Mouse (Mus musculus) limb, embryonic 11.5 days (tissue): ENCODE measurements around the gene Slc39a11. TPM values are rescaled to one million over a fixed set of nuclear protein-coding genes. Genes with fewer than 3 reads are reported as not detected.

Experiments
- ATAC-seq: fragments of 200-750 bp; cut with Nextera tagmentation; 2 replicates; pipeline ENCODE4 v1.8.0; 2017; ENCODE audit warnings: low read depth; ENCODE audit not compliant: insufficient number of reproducible peaks, low FRiP score, low TSS enrichment
- DNase-seq: peaks from one replicate; pipeline ENCODE4 v3.0.0-alpha.2; 2015; ENCODE audit warnings: low spot score
- H3K27ac ChIP-seq: fragments of 300-500 bp; sonication (generic); replicated peaks from 2 replicates; pipeline ENCODE4 v1.5.1; 2014; ENCODE audit warnings: low read depth, mild to moderate bottlenecking, low read length
- H3K27me3 ChIP-seq: fragments of 300-500 bp; sonication (generic); 2 replicates; pipeline ENCODE4 v1.6.1; 2014; ENCODE audit warnings: mild to moderate bottlenecking, low read length, mixed read lengths; ENCODE audit not compliant: control insufficient read depth, insufficient read depth
- H3K36me3 ChIP-seq: fragments of 300-500 bp; sonication (generic); 2 replicates; pipeline ENCODE4 v1.6.1; 2014; ENCODE audit warnings: mild to moderate bottlenecking, low read length, moderate library complexity, mixed read lengths; ENCODE audit not compliant: control insufficient read depth, insufficient read depth
- H3K4me1 ChIP-seq: fragments of 300-500 bp; sonication (generic); 2 replicates; pipeline ENCODE4 v1.6.1; 2014; ENCODE audit warnings: low read length, mixed read lengths; ENCODE audit not compliant: control insufficient read depth, insufficient read depth
- H3K4me2 ChIP-seq: fragments of 300-500 bp; sonication (generic); 2 replicates; pipeline ENCODE4 v1.6.1; 2014; ENCODE audit warnings: low read depth, mild to moderate bottlenecking, moderate library complexity; ENCODE audit not compliant: severe bottlenecking
- H3K4me3 ChIP-seq: fragments of 300-500 bp; sonication (generic); 2 replicates; pipeline ENCODE4 v1.5.1; 2014; ENCODE audit warnings: low read depth, low read length
- H3K9ac ChIP-seq: fragments of 300-500 bp; sonication (generic); 2 replicates; pipeline ENCODE4 v1.6.1; 2014; ENCODE audit warnings: mild to moderate bottlenecking, low read length
- H3K9me3 ChIP-seq: fragments of 300-500 bp; sonication (generic); 2 replicates; pipeline ENCODE4 v1.6.1; 2016; ENCODE audit warnings: low read length; ENCODE audit not compliant: control insufficient read depth
- WGBS: fragments of 180-500 bp; shearing (Covaris S2); extraction: QIAGEN DNeasy Blood & Tissue Kit; methylation state at CpG from one replicate; pipeline ENCODE4 v1.1.7; 2014; 5-methylcytosine and 5-hydroxymethylcytosine counted together
- polyA plus RNA-seq: library from polyadenylated mRNA; unstranded; fragments of >200 nt; fragmentation: Nextera tagmentation; extraction: Ambion mirVana; gene quantifications from 2 replicates; pipeline ENCODE4 v1.2.1, GENCODE M21; 2014

Slc39a11 gene
- 12.2 and 14.9 TPM in 2 replicates for polyA plus RNA-seq

DNA sequence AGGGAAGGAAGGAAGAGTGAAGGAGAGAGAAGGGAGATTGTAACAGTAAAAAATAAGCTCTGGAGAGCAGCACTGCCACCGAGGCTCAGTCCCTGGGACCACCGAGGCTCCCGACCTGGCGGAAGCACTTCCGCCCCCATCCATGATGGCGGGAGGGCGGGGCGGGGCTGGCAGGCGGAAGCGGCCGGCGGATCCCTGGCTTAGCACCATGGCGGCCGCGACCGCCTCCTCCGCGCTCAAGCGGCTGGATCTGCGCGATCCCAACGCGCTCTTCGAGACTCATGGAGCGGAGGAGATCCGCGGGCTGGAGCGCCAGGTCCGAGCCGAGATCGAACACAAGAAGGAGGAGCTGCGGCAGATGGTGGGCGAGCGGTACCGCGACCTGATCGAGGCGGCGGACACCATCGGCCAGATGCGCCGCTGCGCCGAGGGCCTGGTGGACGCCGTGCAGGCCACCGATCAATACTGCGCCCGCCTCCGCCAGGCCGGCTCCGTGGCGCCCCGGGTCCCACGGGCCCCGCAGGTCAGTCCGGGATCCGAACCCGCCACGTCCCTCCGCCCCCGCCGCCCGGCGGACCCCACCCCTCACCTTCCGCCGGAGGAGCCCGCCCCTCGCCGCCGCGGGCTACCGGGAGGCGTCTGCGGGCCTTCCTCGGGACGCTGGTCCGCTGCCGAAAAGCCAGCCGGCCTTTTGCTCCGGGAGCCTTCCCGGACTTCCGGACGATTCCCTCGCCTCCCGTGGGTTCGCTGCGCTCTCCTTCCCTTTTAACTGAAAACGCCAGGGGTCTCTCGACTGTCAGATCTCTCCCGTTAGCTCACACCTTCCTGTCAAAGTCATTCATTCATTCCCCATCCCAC is at the start of gene Slc39a11:
TSS of gene Slc39a11 (minus strand) at position 727 of the 858 bp plus-strand sequence.
- Histone ChIP-seq H3K4me1 (peaks cover 21% of the 10 kb centered on the region), H3K9ac (peak within 1 kb of the TSS; percentile 90), H3K36me3 (peaks cover 9% of the 10 kb centered on the region; the same call in 1 of the 2 replicates), H3K27me3 (no peaks in the 10 kb centered on the region), H3K9me3 (no peaks in the 10 kb centered on the region), H3K27ac (peak within 1 kb of the TSS; percentile 79), H3K4me2 (peak within 1 kb of the TSS; percentile 74), H3K4me3 (peak within 1 kb of the TSS; percentile 88)
- peak; percentile 65; the same call in 1 of the 2 replicates for ATAC-seq
- under 1% methylated on average over 77 of the region's 91 CpGs for WGBS
- peak; percentile 85 for DNase-seq

DNA sequence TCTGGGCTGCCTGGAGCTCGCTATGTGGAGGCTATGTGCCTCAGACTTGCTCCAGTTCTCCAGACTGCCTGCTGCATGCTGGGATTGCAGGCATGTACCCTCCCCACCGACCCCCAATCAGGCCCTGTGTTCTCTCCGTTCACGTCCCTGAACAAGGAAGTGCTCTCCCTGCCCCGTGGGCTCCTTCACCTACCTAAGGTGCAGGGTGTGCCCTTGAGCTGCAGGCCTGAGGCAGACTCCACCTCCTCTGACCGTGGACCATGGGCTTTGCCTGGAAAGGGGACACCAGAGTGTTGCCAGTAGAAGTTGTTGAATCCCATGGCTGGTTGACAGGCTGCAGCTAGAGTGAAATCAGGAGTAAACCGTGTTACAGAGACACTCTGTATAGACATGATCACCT is 49.8 kb upstream of the Slc39a11 start:
- DNase-seq = no peak
- no peak for ATAC-seq
- Histone ChIP-seq H3K4me3 (no peak overlapping the region), H3K27me3 (no peaks in the 10 kb centered on the region), H3K4me2 (no peak overlapping the region), H3K36me3 (peaks cover 12% of the 10 kb centered on the region), H3K9me3 (no peaks in the 10 kb centered on the region; the same call in 1 of the 2 replicates), H3K27ac (no peak overlapping the region), H3K4me1 (0 out of 2 replicates have a peak, but pooled peaks cover 2% of the 10 kb centered on the region), H3K9ac (no peak overlapping the region)
- 86% methylated on average over 7 of the region's 7 CpGs for WGBS

DNA sequence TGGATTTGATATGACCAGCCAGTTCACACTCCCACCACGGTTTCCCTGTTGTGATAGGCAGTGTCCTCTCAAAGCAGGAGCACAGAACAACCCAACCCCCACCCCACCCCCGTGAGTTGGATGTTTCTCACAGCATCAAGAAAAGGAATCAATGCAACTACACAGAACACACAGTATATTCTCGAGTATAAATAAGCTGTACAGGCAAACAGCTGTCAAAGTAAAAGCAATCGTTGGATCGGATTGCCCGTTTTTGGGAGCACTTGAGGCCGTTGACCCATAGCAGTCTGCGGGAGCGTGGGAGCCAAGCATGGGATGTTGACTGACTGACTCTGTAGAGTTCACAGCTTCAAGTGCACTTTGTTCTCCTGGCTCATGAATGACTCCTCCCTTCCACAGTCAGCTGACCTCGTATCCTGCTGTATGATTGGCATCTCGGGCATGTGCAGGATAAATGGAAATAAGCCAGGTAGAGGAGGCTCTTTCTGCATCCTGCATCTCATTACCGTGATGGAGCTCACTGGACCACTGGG is 48.2 kb upstream of the Slc39a11 start:
- no peak for DNase-seq
- H3K4me3 ChIP-seq = no peak overlapping the region
- 90% methylated on average over 12 of the region's 12 CpGs for WGBS

DNA sequence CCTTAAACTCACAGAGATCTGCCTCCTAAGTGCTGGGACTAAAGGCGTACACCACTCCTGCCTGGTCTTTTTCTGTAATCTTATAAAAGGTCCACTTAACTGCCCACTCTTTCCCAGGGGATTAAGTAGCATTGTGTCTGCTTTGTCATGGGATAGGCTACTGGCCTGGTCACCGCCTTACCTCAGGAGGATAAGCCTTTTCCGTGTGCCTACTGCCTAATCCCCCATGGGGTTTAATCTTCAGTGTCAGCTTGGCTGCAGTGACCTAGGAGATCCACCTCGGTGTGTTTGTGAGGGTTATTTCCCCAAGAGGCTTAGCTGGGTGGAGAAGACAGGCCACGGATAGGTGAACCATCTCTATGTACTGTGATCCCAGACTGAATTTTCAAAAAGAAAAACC is 47.7 kb upstream of the Slc39a11 start:
- WGBS = 83% methylated on average over 5 of the region's 5 CpGs
- Histone ChIP-seq H3K27ac (no peak overlapping the region), H3K36me3 (peaks cover 17% of the 10 kb centered on the region), H3K9me3 (no peaks in the 10 kb centered on the region; the same call in 1 of the 2 replicates), H3K4me2 (no peak overlapping the region), H3K27me3 (no peaks in the 10 kb centered on the region), H3K4me3 (no peak overlapping the region), H3K9ac (no peak overlapping the region), H3K4me1 (no peaks in the 10 kb centered on the region)
- ATAC-seq (no peak), DNase-seq (no peak)

More for the DNA sequence above, 48.2 kb upstream of the Slc39a11 start:
- Histone ChIP-seq H3K27me3 (no peaks in the 10 kb centered on the region), H3K4me2 (no peak overlapping the region), H3K4me1 (no peaks in the 10 kb centered on the region), H3K9ac (no peak overlapping the region), H3K36me3 (peaks cover 17% of the 10 kb centered on the region), H3K27ac (no peak overlapping the region), H3K9me3 (no peaks in the 10 kb centered on the region; the same call in 1 of the 2 replicates)
- ATAC-seq = no peak

DNA sequence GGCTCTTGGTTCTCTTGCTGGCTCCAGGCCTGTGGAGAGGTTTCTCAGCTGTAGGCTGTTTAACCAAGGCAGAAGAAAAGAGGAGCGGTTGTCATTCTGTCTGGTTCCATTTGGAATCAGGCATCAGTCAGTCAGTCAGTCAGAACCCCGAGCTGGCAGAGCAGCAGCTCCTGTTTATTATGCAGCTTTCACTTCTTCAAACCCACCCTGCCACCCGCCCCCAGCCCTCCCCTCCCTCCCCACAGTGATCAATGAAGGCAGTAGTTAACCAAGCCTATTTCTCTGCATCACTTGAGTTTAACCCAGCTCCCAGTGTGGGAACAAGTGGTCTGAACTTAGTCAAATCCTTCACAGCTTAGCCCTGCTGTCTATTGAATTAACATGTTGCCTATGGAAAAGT is 42.0 kb upstream of the Slc39a11 start:
- H3K4me3 ChIP-seq = no peak overlapping the region
- no peaks in the 10 kb centered on the region for H3K27me3 ChIP-seq
- peaks cover 40% of the 10 kb centered on the region for H3K36me3 ChIP-seq
- no peaks in the 10 kb centered on the region for H3K4me1 ChIP-seq
- 73% methylated on average over 3 of the region's 3 CpGs for WGBS
- H3K4me2 ChIP-seq = no peak overlapping the region
- ATAC-seq = no peak
- no peak overlapping the region for H3K9ac ChIP-seq
- no peak overlapping the region for H3K27ac ChIP-seq
- no peaks in the 10 kb centered on the region; the same call in 1 of the 2 replicates for H3K9me3 ChIP-seq
- no peak for DNase-seq

DNA sequence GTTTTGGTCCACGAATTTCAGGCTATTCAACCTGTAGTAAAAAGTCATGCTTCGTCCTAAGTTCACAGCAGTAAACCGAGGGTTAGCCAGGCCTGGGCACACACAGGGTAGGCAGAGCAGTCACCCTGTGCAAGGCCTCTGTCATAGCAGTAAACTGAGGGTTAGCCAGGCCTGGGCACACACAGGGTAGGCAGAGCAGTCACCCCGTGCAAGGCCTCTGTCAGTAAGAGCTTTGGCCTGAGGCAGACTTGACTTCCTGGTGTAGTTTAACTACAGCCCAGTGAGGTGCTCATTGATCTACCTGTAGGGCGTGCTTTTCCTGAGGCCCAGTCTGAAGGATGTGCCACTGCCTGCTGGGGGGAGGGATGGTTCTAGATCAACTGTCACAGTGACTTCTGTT is 41.4 kb upstream of the Slc39a11 start:
- H3K27me3 ChIP-seq = no peaks in the 10 kb centered on the region
- H3K9me3 ChIP-seq = no peaks in the 10 kb centered on the region
- H3K4me1 ChIP-seq = no peaks in the 10 kb centered on the region
- H3K27ac ChIP-seq = no peak overlapping the region
- H3K36me3 ChIP-seq = peaks cover 40% of the 10 kb centered on the region
- no peak for DNase-seq
- H3K9ac ChIP-seq = no peak overlapping the region
- 90% methylated on average over 5 of the region's 5 CpGs for WGBS
- H3K4me3 ChIP-seq = no peak overlapping the region
- no peak for ATAC-seq
- no peak overlapping the region for H3K4me2 ChIP-seq

DNA sequence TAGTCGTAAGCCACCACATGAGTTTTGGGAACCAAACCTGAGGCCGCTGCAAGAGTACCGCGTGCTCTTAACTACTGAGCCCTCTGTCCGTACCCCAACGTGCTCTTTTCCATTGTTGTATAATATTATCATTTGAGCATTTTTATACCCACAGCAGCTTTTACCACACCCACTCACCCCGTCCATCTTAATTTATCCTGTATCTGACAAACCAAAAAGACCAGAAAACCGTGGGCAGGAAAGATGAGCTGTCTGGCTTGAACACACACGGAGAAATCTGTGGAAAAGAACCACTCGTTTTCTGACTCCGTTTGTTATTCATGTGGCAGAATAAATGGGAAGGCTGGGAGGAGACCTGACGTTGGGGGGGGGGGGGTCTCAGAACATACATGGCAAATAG is 40.6 kb upstream of the Slc39a11 start:
- H3K36me3 ChIP-seq = peaks cover 36% of the 10 kb centered on the region
- no peaks in the 10 kb centered on the region for H3K9me3 ChIP-seq
- ATAC-seq (no peak), DNase-seq (no peak)
- H3K27me3 ChIP-seq = no peaks in the 10 kb centered on the region
- H3K27ac ChIP-seq = no peak overlapping the region
- no peak overlapping the region for H3K4me2 ChIP-seq
- no peaks in the 10 kb centered on the region for H3K4me1 ChIP-seq
- no peak overlapping the region for H3K9ac ChIP-seq
- 91% methylated on average over 12 of the region's 12 CpGs for WGBS
- H3K4me3 ChIP-seq = no peak overlapping the region

DNA sequence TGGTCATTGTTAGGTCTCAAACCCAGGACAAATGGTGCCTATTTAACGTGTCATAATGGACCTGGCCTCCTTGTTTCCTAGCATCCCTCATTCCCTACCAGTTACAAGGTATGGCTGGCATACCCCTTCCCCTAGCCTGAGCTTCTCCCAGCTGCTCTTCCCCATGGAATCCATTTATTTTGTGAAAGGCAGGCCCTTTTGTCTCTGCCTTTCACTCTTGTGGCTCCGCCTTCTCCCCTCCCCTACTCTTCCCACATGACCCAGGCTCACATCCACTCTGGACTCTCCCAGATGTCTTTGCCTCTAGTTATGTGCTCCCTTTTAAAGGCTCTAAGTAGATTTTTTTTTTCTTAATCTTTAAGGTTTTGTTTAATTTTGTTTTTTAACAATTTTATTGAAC is 37.2 kb upstream of the Slc39a11 start:
- H3K4me3 ChIP-seq = no peak overlapping the region
- no peak overlapping the region for H3K9ac ChIP-seq
- no peak for ATAC-seq
- H3K36me3 ChIP-seq = peaks cover 23% of the 10 kb centered on the region
- DNase-seq = no peak
- peaks cover 8% of the 10 kb centered on the region for H3K4me1 ChIP-seq
- H3K27me3 ChIP-seq = no peaks in the 10 kb centered on the region
- no peak overlapping the region for H3K27ac ChIP-seq
- 69% methylated on average over 2 of the region's 2 CpGs for WGBS
- no peak overlapping the region for H3K4me2 ChIP-seq
- H3K9me3 ChIP-seq = no peaks in the 10 kb centered on the region
